In the genomic region with DNA sequence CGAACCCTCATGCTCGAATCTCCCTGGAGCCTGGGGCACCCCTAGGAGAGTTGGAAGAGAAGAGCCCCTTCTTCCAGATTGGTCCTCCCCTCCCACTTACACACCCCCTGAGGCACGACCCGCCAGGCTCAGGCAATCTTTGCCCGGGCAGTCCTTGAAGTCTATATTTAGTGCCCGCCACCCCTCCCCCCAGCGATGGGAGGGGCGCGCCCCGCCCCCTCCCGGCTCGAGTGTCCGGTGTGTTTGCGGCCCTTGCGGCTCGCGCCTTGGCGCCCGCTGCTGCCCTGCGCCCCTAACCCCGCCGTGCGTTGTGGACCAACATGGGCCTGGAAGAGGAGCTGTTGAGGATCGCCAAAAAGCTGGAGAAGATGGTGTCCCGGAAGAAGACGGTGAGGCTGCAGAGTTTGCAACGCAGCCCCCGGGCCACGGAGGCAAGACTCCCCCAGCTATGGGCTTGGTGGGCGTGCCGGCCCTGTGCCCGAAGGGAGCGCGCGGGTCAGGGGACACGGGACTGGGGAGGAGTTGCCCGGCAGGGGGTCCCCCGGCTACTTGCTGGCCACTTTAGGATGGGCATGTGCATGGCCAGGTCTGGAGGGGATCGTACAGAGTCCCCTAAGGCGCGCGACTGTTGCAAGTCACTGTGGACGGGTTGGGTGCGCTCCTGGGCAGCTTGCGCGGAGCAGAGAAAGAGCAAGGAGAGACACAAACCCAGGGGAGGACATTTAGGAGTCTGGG, we compare ENCODE assay signal across 8 mouse cellular contexts. TPM values are rescaled to one million over a fixed set of nuclear protein-coding genes. Genes with fewer than 3 reads are reported as not detected.
DNase-seq lines count a peak whose midpoint lies in the region; ATAC-seq and TF ChIP-seq lines count a peak whose summit lies in the region.

A gene (plus strand): TSS at position 1 of the 735 bp plus-strand sequence.

- H3K27ac ChIP-seq in intestine, embryonic 14.5 days (ENCODE audit: low read depth) = no peak within 1 kb of the TSS
- H3K27ac ChIP-seq in liver, embryonic 14.5 days = no peak within 1 kb of the TSS
- H3K27ac ChIP-seq in neural tube, embryonic 14.5 days (ENCODE audit: low read depth, low read length) = no peak within 1 kb of the TSS

- TF ChIP-seq EP300 in liver, embryonic 14.5 days (IDR thresholded peaks at IDR 0.05; ENCODE audit: low read depth) = no peak

- H3K9ac ChIP-seq in intestine, embryonic 14.5 days (ENCODE audit: low read length) = peak within 1 kb of the TSS; percentile 46
- no peak within 1 kb of the TSS for H3K9ac ChIP-seq in liver, embryonic 14.5 days (replicated peaks)
- no peak within 1 kb of the TSS; the same call in 1 of the 2 replicates for H3K9ac ChIP-seq in neural tube, embryonic 14.5 days (replicated peaks; ENCODE audit: low read depth, low read length)

- peak; percentile 9; the same call in 1 of the 2 replicates for ATAC-seq in intestine, embryonic 14.5 days (replicated peaks; ENCODE audit: low FRiP score, low TSS enrichment, low read depth)
- peak; percentile 26; the same call in 1 of the 2 replicates for ATAC-seq in liver, embryonic 14.5 days (ENCODE audit: insufficient read depth)
- no peak; the same call in 1 of the 2 replicates for ATAC-seq in neural tube, embryonic 14.5 days (ENCODE audit: low read depth)

- peak within 1 kb of the TSS; percentile 98 for H3K4me2 ChIP-seq in intestine, embryonic 14.5 days (ENCODE audit: low read length)
- peak within 1 kb of the TSS; percentile 54 for H3K4me2 ChIP-seq in liver, embryonic 14.5 days (ENCODE audit: low read depth)
- peak within 1 kb of the TSS; percentile 58 for H3K4me2 ChIP-seq in neural tube, embryonic 14.5 days (ENCODE audit: low read depth, low read length)

- no peaks in the 10 kb centered on the region for H3K36me3 ChIP-seq in intestine, embryonic 14.5 days (ENCODE audit: control insufficient read depth, insufficient read depth, low read length)
- no peaks in the 10 kb centered on the region for H3K36me3 ChIP-seq in liver, embryonic 14.5 days (replicated peaks; ENCODE audit: control insufficient read depth, insufficient read depth, low read depth)
- H3K36me3 ChIP-seq in neural tube, embryonic 14.5 days (ENCODE audit: control insufficient read depth, insufficient read depth, low read length) = no peaks in the 10 kb centered on the region

- H3K4me3 ChIP-seq in intestine, embryonic 14.5 days (ENCODE audit: low read depth, low read length) = peak within 1 kb of the TSS; percentile 59
- H3K4me3 ChIP-seq in liver, embryonic 14.5 days (ENCODE audit: insufficient read depth in 1 of 2, low read depth in 2 of 2, low read length in 2 of 2) = peak within 1 kb of the TSS; percentile 15 to 53
- peak within 1 kb of the TSS; percentile 31 for H3K4me3 ChIP-seq in neural tube, embryonic 14.5 days (ENCODE audit: low read depth, low read length)

- intact Hi-C loops in gastrocnemius, postnatal 14 days (cut with DNase I; ENCODE audit: low total_unique reads) = no loop called here
- intact Hi-C loops in left cerebral cortex, postnatal 14 days (cut with DNase I) = loop anchor here (10.0 kb wide), 1 partner anchor 377 kb away; a partner anchor contains a TSS

- peak; percentile 79 for DNase-seq in ES-CJ7 (ENCODE audit: low read depth, low spot score)
- DNase-seq in adrenal gland, postnatal 25 days = peak; percentile 45
- peak; percentile 82 for DNase-seq in gastrocnemius, postnatal 14 days
- peak; percentile 80 for DNase-seq in intestine, embryonic 14.5 days (ENCODE audit: low spot score)
- no peak for DNase-seq in liver, embryonic 14.5 days (ENCODE audit: low read depth in 3 of 3, low spot score in 3 of 3)
- DNase-seq in spleen, adult 12 weeks (ENCODE audit: low spot score) = no peak
- no peak for DNase-seq in left cerebral cortex, postnatal 14 days (ENCODE audit: low spot score in 2 of 2)

- H3K27me3 ChIP-seq in intestine, embryonic 14.5 days (replicated peaks; ENCODE audit: control insufficient read depth, insufficient read depth, low read length) = peaks cover 41% of the 10 kb centered on the region
- peaks cover 51% of the 10 kb centered on the region for H3K27me3 ChIP-seq in liver, embryonic 14.5 days (ENCODE audit: control insufficient read depth, insufficient read depth, low read length)
- H3K27me3 ChIP-seq in neural tube, embryonic 14.5 days (ENCODE audit: control insufficient read depth, insufficient read depth, low read length) = peaks cover 18% of the 10 kb centered on the region

- TF ChIP-seq CTCF in liver, embryonic 14.5 days (IDR thresholded peaks at IDR 0.05; ENCODE audit: low read depth) = no peak

- peaks cover 42% of the 10 kb centered on the region for H3K4me1 ChIP-seq in intestine, embryonic 14.5 days (replicated peaks; ENCODE audit: control insufficient read depth, insufficient read depth, low read length)
- 0 out of 4 replicates have a peak, but pooled peaks cover 0 to 4% of the 10 kb centered on the region in 2 experiments for H3K4me1 ChIP-seq in liver, embryonic 14.5 days (replicated peaks; ENCODE audit: control insufficient read depth in 2 of 2, insufficient read depth in 2 of 2, low read length in 1 of 2)
- peaks cover 22% of the 10 kb centered on the region for H3K4me1 ChIP-seq in neural tube, embryonic 14.5 days (ENCODE audit: control insufficient read depth, insufficient read depth, low read length)

- 1% methylated on average over 46 of the region's 46 CpGs for WGBS in intestine, embryonic 14.5 days
- 1% methylated on average over 46 of the region's 46 CpGs for WGBS in liver, embryonic 14.5 days (ENCODE audit: insufficient replicate concordance)
- 1% methylated on average over 46 of the region's 46 CpGs for WGBS in neural tube, embryonic 14.5 days

- no peaks in the 10 kb centered on the region for H3K9me3 ChIP-seq in intestine, embryonic 14.5 days (ENCODE audit: control insufficient read depth, low read length)
- H3K9me3 ChIP-seq in liver, embryonic 14.5 days (ENCODE audit: control insufficient read depth, low read length) = no peaks in the 10 kb centered on the region
- H3K9me3 ChIP-seq in neural tube, embryonic 14.5 days (ENCODE audit: control insufficient read depth, low read length) = no peaks in the 10 kb centered on the region

RNA-seq across cellular contexts. Expression of the gene that starts here (rescaled TPM):
- total RNA-seq in adrenal gland, postnatal 25 days (2021) = 2.3 TPM in 2 replicates
- total RNA-seq in gastrocnemius, postnatal 14 days (2021) = 100 to 1,000 TPM; 212 to 226 TPM
- 18.7 and 19.1 TPM in 2 replicates for polyA plus RNA-seq in intestine, embryonic 14.5 days (2014; fragmentation: Nextera tagmentation; extraction: Ambion mirVana)
- 2.3 and 4.8 TPM in 2 replicates for polyA plus RNA-seq in liver, embryonic 14.5 days (2012; rRNA removed)
- polyA plus RNA-seq in liver, embryonic 14.5 days (2014; fragmentation: Nextera tagmentation; extraction: Ambion mirVana) = 12.4 and 15.6 TPM in 2 replicates
- polyA plus RNA-seq in neural tube, embryonic 14.5 days (2014; fragmentation: Nextera tagmentation; extraction: Ambion mirVana) = 0.71 and 1.7 TPM in 2 replicates
- under 1 TPM in 1 of 2 experiments, not detected in 1; 0.61 TPM for total RNA-seq in left cerebral cortex, postnatal 14 days (2021)

Comparison
In these comparisons a context has a peak if more than half of its experiments do, and no peak if none do; other contexts are left out.
1. RNA of the gene that starts here (total RNA-seq): 212 to 226 TPM in gastrocnemius, postnatal 14 days; 2.3 TPM in adrenal gland, postnatal 25 days and 0.61 TPM in left cerebral cortex, postnatal 14 days; every median in the first group is over 10 times any median in the second.
2. DNase-seq: peak in ES-CJ7 (single experiment), adrenal gland, postnatal 25 days (single experiment), gastrocnemius, postnatal 14 days (single experiment) and intestine, embryonic 14.5 days (single experiment); none in liver, embryonic 14.5 days (0 of 3), spleen, adult 12 weeks (single experiment) and left cerebral cortex, postnatal 14 days (0 of 2).
3. Peak in every context shown above with its lines, with median percentiles within 50 percentile points of each other: H3K4me2 ChIP-seq and H3K4me3 ChIP-seq.